8 mouse cellular contexts compared by ENCODE assay signal in genomic region chr2:32570698-32571494, GRCm38 (mm10). TPM values are rescaled to one million over a fixed set of nuclear protein-coding genes. Genes with fewer than 3 reads are reported as not detected.
DNase-seq lines count a peak whose midpoint lies in the region; ATAC-seq lines count a peak whose summit lies in the region.

Gene Dpm2, plus strand, starts transcription at chr2:32570858.

- no peaks in the 10 kb centered on the region for H3K4me1 ChIP-seq in brown adipose tissue, adult 24 weeks (ENCODE audit: control insufficient read depth, insufficient read depth, insufficient read length, low read length)
- H3K4me1 ChIP-seq in heart, embryonic 13.5 days = peaks cover 26% of the 10 kb centered on the region
- peaks cover 25% of the 10 kb centered on the region for H3K4me1 ChIP-seq in liver, embryonic 12.5 days
- H3K4me1 ChIP-seq in stomach, embryonic 15.5 days = peaks cover 22% of the 10 kb centered on the region

- WGBS in heart, embryonic 13.5 days = 1% methylated on average over 36 of the region's 36 CpGs
- under 1% methylated on average over 36 of the region's 36 CpGs for WGBS in liver, embryonic 12.5 days (ENCODE audit: insufficient replicate concordance)
- WGBS in stomach, embryonic 15.5 days = 1% methylated on average over 36 of the region's 36 CpGs

- peak within 1 kb of the TSS; percentile 62 for H3K27ac ChIP-seq in brown adipose tissue, adult 24 weeks (replicated peaks; ENCODE audit: low read depth, low read length)
- peak within 1 kb of the TSS; percentile 38 for H3K27ac ChIP-seq in heart, embryonic 13.5 days (replicated peaks)
- H3K27ac ChIP-seq in liver, embryonic 12.5 days = peak within 1 kb of the TSS; percentile 69
- peak within 1 kb of the TSS; percentile 57; the same call in 1 of the 2 replicates for H3K27ac ChIP-seq in stomach, embryonic 15.5 days

- peak; percentile 94 for DNase-seq in CD4-positive, CD25-positive, alpha-beta regulatory T cell, adult 2 months (ENCODE audit: low read depth, low spot score)
- peak; percentile 43 for DNase-seq in fat pad, adult 2 months (ENCODE audit: extremely low read depth, low read depth, low spot score)
- peak; percentile 95 for DNase-seq in kidney, postnatal 10 days
- peak; percentile 83 to 88 for DNase-seq in natural killer cell, adult 2 months (ENCODE audit: low spot score in 2 of 2)

- H3K9ac ChIP-seq in heart, embryonic 13.5 days = peak within 1 kb of the TSS; percentile 89
- peak within 1 kb of the TSS; percentile 75 for H3K9ac ChIP-seq in liver, embryonic 12.5 days
- H3K9ac ChIP-seq in stomach, embryonic 15.5 days = peak within 1 kb of the TSS; percentile 81

- H3K36me3 ChIP-seq in heart, embryonic 13.5 days = peaks cover 40% of the 10 kb centered on the region
- peaks cover 30% of the 10 kb centered on the region for H3K36me3 ChIP-seq in liver, embryonic 12.5 days
- peaks cover 27% of the 10 kb centered on the region for H3K36me3 ChIP-seq in stomach, embryonic 15.5 days

- peak within 1 kb of the TSS; percentile 68 for H3K4me3 ChIP-seq in brown adipose tissue, adult 24 weeks (ENCODE audit: insufficient read depth, low read depth, low read length)
- H3K4me3 ChIP-seq in heart, embryonic 13.5 days = peak within 1 kb of the TSS; percentile 81
- H3K4me3 ChIP-seq in liver, embryonic 12.5 days = peak within 1 kb of the TSS; percentile 72
- peak within 1 kb of the TSS; percentile 85 for H3K4me3 ChIP-seq in stomach, embryonic 15.5 days (replicated peaks)

- H3K9me3 ChIP-seq in heart, embryonic 13.5 days = no peaks in the 10 kb centered on the region
- H3K9me3 ChIP-seq in liver, embryonic 12.5 days (replicated peaks) = no peaks in the 10 kb centered on the region
- H3K9me3 ChIP-seq in stomach, embryonic 15.5 days = no peaks in the 10 kb centered on the region

- ATAC-seq in heart, embryonic 13.5 days (ENCODE audit: extremely low read depth, insufficient number of reproducible peaks, low FRiP score, low TSS enrichment) = peak; percentile 74; the same call in 1 of the 2 replicates
- peak; percentile 83 for ATAC-seq in liver, embryonic 12.5 days
- peak; percentile 82 for ATAC-seq in stomach, embryonic 15.5 days (ENCODE audit: insufficient read depth, low FRiP score, low read depth)

- H3K27me3 ChIP-seq in heart, embryonic 13.5 days (replicated peaks) = peaks cover 9% of the 10 kb centered on the region
- H3K27me3 ChIP-seq in liver, embryonic 12.5 days (replicated peaks) = peaks cover 8% of the 10 kb centered on the region
- peaks cover 4% of the 10 kb centered on the region; the same call in 1 of the 2 replicates for H3K27me3 ChIP-seq in stomach, embryonic 15.5 days (replicated peaks)

- peak within 1 kb of the TSS; percentile 93 for H3K4me2 ChIP-seq in heart, embryonic 13.5 days
- peak within 1 kb of the TSS; percentile 89 for H3K4me2 ChIP-seq in liver, embryonic 12.5 days
- peak within 1 kb of the TSS; percentile 86 for H3K4me2 ChIP-seq in stomach, embryonic 15.5 days

RNA-seq across cellular contexts. Expression of gene Dpm2, which starts in this region (rescaled TPM):
- 31.2 and 37.5 TPM in 2 replicates for polyA plus RNA-seq in brown adipose tissue, adult 24 weeks (2012; ENCODE audit: insufficient read depth, insufficient read length, missing spikeins)
- polyA plus RNA-seq in heart, embryonic 13.5 days (2015; fragmentation: Nextera tagmentation; extraction: Ambion mirVana) = 72.9 and 81.4 TPM in 2 replicates
- polyA plus RNA-seq in liver, embryonic 12.5 days (2016; fragmentation: Nextera tagmentation; extraction: Ambion mirVana) = 69.5 and 73.8 TPM in 2 replicates
- polyA plus RNA-seq in stomach, embryonic 15.5 days (2015; fragmentation: Nextera tagmentation; extraction: Ambion mirVana) = 109 and 112 TPM in 2 replicates

Comparison
In these comparisons a context has a peak if more than half of its experiments do, and no peak if none do; other contexts are left out.
1. Peak in every context shown above with its lines: DNase-seq, ATAC-seq, H3K4me3 ChIP-seq and H3K27ac ChIP-seq.
2. DNase-seq: peak in every context shown above with its lines; median percentile 95 in kidney, postnatal 10 days; 94 in CD4-positive, CD25-positive, alpha-beta regulatory T cell, adult 2 months; 86 in natural killer cell, adult 2 months; 43 in fat pad, adult 2 months.